ENCODE assay signal across 8 mouse cellular contexts in the genomic region with DNA sequence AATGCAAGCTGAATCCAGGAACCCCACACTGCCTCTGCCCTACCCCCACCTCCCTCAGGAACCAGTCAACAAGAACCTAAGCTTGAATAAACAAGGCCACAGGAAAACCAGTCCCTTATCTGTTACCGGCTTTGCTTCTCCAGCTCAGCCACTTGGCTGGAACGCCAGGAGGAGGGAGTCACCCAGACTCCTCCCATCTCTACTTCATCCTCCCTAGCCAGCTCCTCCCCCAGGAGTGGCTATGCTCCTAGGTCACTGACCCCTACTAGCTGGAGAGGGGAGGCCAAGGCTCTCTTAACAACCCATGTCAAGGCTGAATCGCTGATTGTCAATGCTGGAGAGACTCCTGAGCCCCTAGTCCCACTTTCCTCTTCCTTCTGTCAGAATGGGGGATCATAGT. TPM values are rescaled to one million over a fixed set of nuclear protein-coding genes. Genes with fewer than 3 reads are reported as not detected.
DNase-seq lines count a peak whose midpoint lies in the region; ATAC-seq and TF ChIP-seq lines count a peak whose summit lies in the region.

No protein-coding gene starts in this region.

- H3K36me3 ChIP-seq in forebrain, embryonic 12.5 days (replicated peaks), result no peaks in the 10 kb centered on the region
- H3K36me3 ChIP-seq in forebrain, embryonic 14.5 days (ENCODE audit: control insufficient read depth, insufficient read depth, low read length), result no peaks in the 10 kb centered on the region
- H3K36me3 ChIP-seq in heart, embryonic 16.5 days (ENCODE audit: control insufficient read depth, insufficient read depth), result no peaks in the 10 kb centered on the region
- no peaks in the 10 kb centered on the region for H3K36me3 ChIP-seq in myocyte (ENCODE audit: control insufficient read depth, insufficient read depth)

- H3ac ChIP-seq in myocyte (ENCODE audit: control insufficient read depth, insufficient read length), result no peak overlapping the region

- no peak for TF ChIP-seq POLR2A in myocyte (IDR thresholded peaks at IDR 0.05; ENCODE audit: insufficient read length, low read depth)

- H3K9me3 ChIP-seq in forebrain, embryonic 12.5 days, result no peaks in the 10 kb centered on the region
- H3K9me3 ChIP-seq in forebrain, embryonic 14.5 days (replicated peaks; ENCODE audit: control insufficient read depth, low read length), result no peaks in the 10 kb centered on the region
- no peaks in the 10 kb centered on the region for H3K9me3 ChIP-seq in heart, embryonic 16.5 days (replicated peaks; ENCODE audit: control insufficient read depth, low read length)

- H3K4me1 ChIP-seq in forebrain, embryonic 12.5 days, result peaks cover 12% of the 10 kb centered on the region
- no peaks in the 10 kb centered on the region for H3K4me1 ChIP-seq in forebrain, embryonic 14.5 days (ENCODE audit: control insufficient read depth, insufficient read depth, low read length)
- H3K4me1 ChIP-seq in heart, embryonic 16.5 days (ENCODE audit: control insufficient read depth, insufficient read depth, low read length), result peaks cover 28% of the 10 kb centered on the region

- no peaks in the 10 kb centered on the region for H3K79me2 ChIP-seq in myocyte (ENCODE audit: control insufficient read depth, insufficient read depth)

- H3K4me2 ChIP-seq in forebrain, embryonic 12.5 days, result no peak overlapping the region
- no peak overlapping the region for H3K4me2 ChIP-seq in forebrain, embryonic 14.5 days (ENCODE audit: low read length)
- H3K4me2 ChIP-seq in heart, embryonic 16.5 days (ENCODE audit: low read depth, low read length), result no peak overlapping the region
- H3K4me2 ChIP-seq in myocyte (ENCODE audit: low read depth), result peak overlapping the region; percentile 59

- no peaks in the 10 kb centered on the region for H3K27me3 ChIP-seq in forebrain, embryonic 12.5 days
- no peaks in the 10 kb centered on the region for H3K27me3 ChIP-seq in forebrain, embryonic 14.5 days (replicated peaks; ENCODE audit: control insufficient read depth, insufficient read depth, low read length)
- H3K27me3 ChIP-seq in heart, embryonic 16.5 days (ENCODE audit: control insufficient read depth, insufficient read depth, low read length), result no peaks in the 10 kb centered on the region
- no peaks in the 10 kb centered on the region for H3K27me3 ChIP-seq in myocyte (ENCODE audit: control insufficient read depth, insufficient read depth, insufficient read length)

- no peak overlapping the region for H3K9ac ChIP-seq in forebrain, embryonic 12.5 days
- no peak overlapping the region for H3K9ac ChIP-seq in forebrain, embryonic 14.5 days (ENCODE audit: low read length)
- peak overlapping the region; percentile 16; the same call in 1 of the 2 replicates for H3K9ac ChIP-seq in heart, embryonic 16.5 days (ENCODE audit: low read length)

- H3K27ac ChIP-seq in forebrain, embryonic 12.5 days, result 0 out of 2 replicates have a peak overlapping the region, but pooled peaks have one; percentile 13
- no peak overlapping the region for H3K27ac ChIP-seq in forebrain, embryonic 14.5 days (ENCODE audit: low read depth, low read length)
- H3K27ac ChIP-seq in heart, embryonic 16.5 days (ENCODE audit: low read length), result peak overlapping the region; percentile 87

- DNase-seq in forebrain, embryonic 14.5 days (ENCODE audit: low spot score), result no peak
- peak; percentile 75 for DNase-seq in embryo, embryonic 11 days
- peak; percentile 74 to 83 for DNase-seq in kidney, postnatal 4 days
- no peak for DNase-seq in frontal cortex, postnatal 36 days (ENCODE audit: low spot score in 2 of 2)
- DNase-seq in cerebellum, postnatal 25 days, result no peak

- no peak for ATAC-seq in forebrain, embryonic 12.5 days (ENCODE audit: low FRiP score)
- ATAC-seq in forebrain, embryonic 14.5 days, result no peak
- peak; percentile 92 for ATAC-seq in heart, embryonic 16.5 days (replicated peaks; ENCODE audit: extremely low read depth, insufficient read depth, low FRiP score)

- H3K4me3 ChIP-seq in forebrain, embryonic 12.5 days (replicated peaks), result no peak overlapping the region
- H3K4me3 ChIP-seq in forebrain, embryonic 14.5 days (ENCODE audit: low read depth, low read length), result no peak overlapping the region
- H3K4me3 ChIP-seq in heart, embryonic 16.5 days (ENCODE audit: low read length), result no peak overlapping the region
- H3K4me3 ChIP-seq in myocyte, result no peak overlapping the region

- WGBS in forebrain, embryonic 12.5 days, result 19% methylated on average over 3 of the region's 3 CpGs
- 35% methylated on average over 3 of the region's 3 CpGs for WGBS in forebrain, embryonic 14.5 days
- WGBS in heart, embryonic 16.5 days, result 8% methylated on average over 3 of the region's 3 CpGs

TF ChIP-seq in myocyte, 11 proteins besides CTCF, POLR2A, EP300 and RAD21:
- no peak for TF ChIP-seq CEBPB (IDR thresholded peaks at IDR 0.05; ENCODE audit: insufficient read depth, poor library complexity, severe bottlenecking)
- no peak for TF ChIP-seq MYOG (IDR thresholded peaks at IDR 0.05; ENCODE audit: control insufficient read depth in 1 of 3, insufficient read depth in 1 of 3, insufficient read length in 2 of 3, low read depth in 2 of 3)
- no peak for TF ChIP-seq E2F4 (IDR thresholded peaks at IDR 0.05; ENCODE audit: insufficient read depth)
- TF ChIP-seq MAX (IDR thresholded peaks at IDR 0.05; ENCODE audit: low read depth), result no peak
- TF ChIP-seq POLR2AphosphoS2 (IDR thresholded peaks at IDR 0.05; ENCODE audit: insufficient read length, low read depth), result no peak
- TF ChIP-seq TCF3 (IDR thresholded peaks at IDR 0.05; ENCODE audit: insufficient read length, low read depth), result no peak
TF ChIP-seq in myocyte: peak in this region for 0.

RNA-seq across cellular contexts. Expression of a gene that starts 28.9 kb away (rescaled TPM):
- 91.5 and 96.5 TPM in 2 replicates for polyA plus RNA-seq in forebrain, embryonic 12.5 days (2016; fragmentation: Nextera tagmentation; extraction: Ambion mirVana)
- 39.7 and 45.5 TPM in 2 replicates for polyA plus RNA-seq in forebrain, embryonic 14.5 days (2014; fragmentation: Nextera tagmentation; extraction: Ambion mirVana)
- polyA plus RNA-seq in heart, embryonic 16.5 days (2015; fragmentation: Nextera tagmentation; extraction: Ambion mirVana), result 85.5 and 90.1 TPM in 2 replicates
- polyA plus RNA-seq in myocyte (2012; fragmentation: generic; extraction: Trizol), result 35.7 TPM

Comparison
In these comparisons a context has a peak if more than half of its experiments do, and no peak if none do; other contexts are left out.
1. DNase-seq: peak in embryo, embryonic 11 days (single experiment) and kidney, postnatal 4 days (2 of 2); none in forebrain, embryonic 14.5 days (single experiment), frontal cortex, postnatal 36 days (0 of 2) and cerebellum, postnatal 25 days (0 of 2).